Mouse (Mus musculus): Measurements from ENCODE around the gene Ercc1. TPM values are rescaled to one million over a fixed set of nuclear protein-coding genes. Genes with fewer than 3 reads are reported as not detected.
A peak's percentile ranks its signal among the peaks of the same experiment; 100 is the strongest.

Gene Ercc1
- polyA plus RNA-seq, 1 experiment from 2014 or later = 32.8 TPM

DNA sequence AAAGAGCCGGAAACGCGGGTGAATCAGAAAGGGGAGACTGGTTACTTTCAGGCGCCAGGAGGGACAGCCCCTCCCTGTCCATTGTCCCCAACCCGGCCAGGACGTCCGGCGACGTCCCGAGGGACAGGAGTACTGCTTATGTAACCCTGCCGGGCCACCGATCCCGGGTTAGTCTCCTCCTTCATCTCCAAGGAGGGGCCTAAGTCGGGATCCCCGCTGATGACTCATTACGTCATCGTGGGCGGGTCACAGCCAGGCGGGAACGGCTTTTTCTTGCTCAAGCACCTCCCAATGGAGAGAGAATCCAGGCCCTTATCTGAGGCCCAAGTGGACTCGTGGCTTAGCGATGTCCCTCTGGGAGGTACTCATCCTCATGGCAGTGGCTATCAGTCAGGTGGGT lies 17.4 kb upstream of the Ercc1 start:
- H3K4me2 ChIP-seq (replicated peaks; ENCODE audit: low read depth) = peak overlapping the region; percentile 73
- ATAC-seq (ENCODE audit: low FRiP score, low TSS enrichment) (peak; percentile 85), DNase-seq (ENCODE audit: low spot score) (peak; percentile 91)
- no peaks in the 10 kb centered on the region for H3K9me3 ChIP-seq (ENCODE audit: control insufficient read depth, low read length)
- H3K27me3 ChIP-seq (ENCODE audit: control insufficient read depth, insufficient read depth, low read length) = no peaks in the 10 kb centered on the region
- peak overlapping the region; percentile 89 for H3K27ac ChIP-seq (replicated peaks)
- WGBS = under 1% methylated on average over 22 of the region's 22 CpGs
- peaks cover 3% of the 10 kb centered on the region; the same call in 1 of the 2 replicates for H3K4me1 ChIP-seq (replicated peaks; ENCODE audit: control insufficient read depth, insufficient read depth)
- H3K9ac ChIP-seq (ENCODE audit: low read length) = peak overlapping the region; percentile 53
- peak; percentile 14; the same call in 1 of the 2 replicates for TF ChIP-seq CTCF (IDR thresholded peaks at IDR 0.05; ENCODE audit: low read depth)
- TF ChIP-seq EP300 (optimal IDR thresholded peaks at IDR 0.05) = no peak
- no peaks in the 10 kb centered on the region for H3K36me3 ChIP-seq (ENCODE audit: control insufficient read depth, insufficient read depth, low read length)
- peak overlapping the region; percentile 37 for H3K4me3 ChIP-seq (ENCODE audit: low read depth, low read length)

DNA sequence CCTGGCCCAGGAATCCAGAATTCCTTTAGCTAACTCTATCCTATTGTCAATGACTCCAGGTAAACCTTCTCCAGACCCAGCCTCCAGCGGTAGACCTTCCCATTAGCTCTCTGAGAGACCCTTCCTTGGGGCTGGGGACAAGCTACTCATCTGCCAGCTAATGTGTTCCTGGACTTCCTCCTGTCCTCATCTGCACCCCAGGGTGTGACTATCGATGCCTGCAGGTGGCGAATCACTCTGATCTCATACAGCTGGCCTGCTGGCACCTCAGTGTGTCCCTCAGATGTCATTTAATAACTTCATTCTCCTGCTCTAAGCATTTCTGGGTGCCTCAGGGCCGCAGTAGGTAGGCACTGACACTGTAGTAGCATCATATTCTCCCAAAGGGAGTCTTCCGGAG lies 16.8 kb upstream of the Ercc1 start:
- ATAC-seq (ENCODE audit: low FRiP score, low TSS enrichment) = no peak
- Histone ChIP-seq H3K4me2 (replicated peaks; ENCODE audit: low read depth) (peak overlapping the region; percentile 73; the same call in 1 of the 2 replicates), H3K9ac (ENCODE audit: low read length) (no peak overlapping the region)

DNA sequence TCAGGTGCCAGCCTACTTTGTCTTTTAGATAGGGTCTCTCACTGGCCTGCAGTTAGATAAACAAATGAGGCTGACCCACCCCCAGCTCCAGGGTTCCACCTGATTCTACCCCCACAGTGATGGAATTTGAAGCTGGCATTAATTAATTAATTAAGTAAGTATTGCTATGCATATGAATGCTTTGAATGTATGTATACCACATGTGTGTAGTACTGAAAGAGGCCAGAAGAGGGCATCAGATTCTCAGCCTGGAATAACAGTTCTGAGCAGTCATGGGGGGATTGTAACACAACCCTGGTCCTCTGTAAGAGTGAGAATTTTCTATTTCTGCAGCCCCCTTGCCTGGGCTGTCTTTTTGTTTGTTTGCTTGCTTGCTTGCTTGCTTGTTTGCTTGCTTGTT lies 16.2 kb upstream of the Ercc1 start:
- DNase-seq (ENCODE audit: low spot score) (no peak), ATAC-seq (ENCODE audit: low FRiP score, low TSS enrichment) (no peak)
- no peak overlapping the region for H3K27ac ChIP-seq (replicated peaks)
- no peaks in the 10 kb centered on the region for H3K27me3 ChIP-seq (ENCODE audit: control insufficient read depth, insufficient read depth, low read length)
- peaks cover 3% of the 10 kb centered on the region; the same call in 1 of the 2 replicates for H3K4me1 ChIP-seq (replicated peaks; ENCODE audit: control insufficient read depth, insufficient read depth)
- TF ChIP-seq EP300 (optimal IDR thresholded peaks at IDR 0.05) (no peak), CTCF (IDR thresholded peaks at IDR 0.05; ENCODE audit: low read depth) (peak; percentile 59)
- no peak overlapping the region for H3K9ac ChIP-seq (ENCODE audit: low read length)
- H3K4me2 ChIP-seq (replicated peaks; ENCODE audit: low read depth) = no peak overlapping the region
- no peaks in the 10 kb centered on the region for H3K36me3 ChIP-seq (ENCODE audit: control insufficient read depth, insufficient read depth, low read length)
- H3K9me3 ChIP-seq (ENCODE audit: control insufficient read depth, low read length) = no peaks in the 10 kb centered on the region
- H3K4me3 ChIP-seq (ENCODE audit: low read depth, low read length) = no peak overlapping the region

More for the DNA sequence above, 16.8 kb upstream of the Ercc1 start:
- WGBS = 72% methylated on average over 5 of the region's 5 CpGs
- Histone ChIP-seq H3K27ac (replicated peaks) (peak overlapping the region; percentile 37; the same call in 1 of the 2 replicates), H3K4me1 (replicated peaks; ENCODE audit: control insufficient read depth, insufficient read depth) (peaks cover 3% of the 10 kb centered on the region; the same call in 1 of the 2 replicates), H3K27me3 (ENCODE audit: control insufficient read depth, insufficient read depth, low read length) (no peaks in the 10 kb centered on the region), H3K36me3 (ENCODE audit: control insufficient read depth, insufficient read depth, low read length) (no peaks in the 10 kb centered on the region), H3K4me3 (ENCODE audit: low read depth, low read length) (no peak overlapping the region), H3K9me3 (ENCODE audit: control insufficient read depth, low read length) (no peaks in the 10 kb centered on the region)
- no peak for DNase-seq (ENCODE audit: low spot score)
- TF ChIP-seq EP300 (optimal IDR thresholded peaks at IDR 0.05) (no peak), CTCF (IDR thresholded peaks at IDR 0.05; ENCODE audit: low read depth) (no peak)

DNA sequence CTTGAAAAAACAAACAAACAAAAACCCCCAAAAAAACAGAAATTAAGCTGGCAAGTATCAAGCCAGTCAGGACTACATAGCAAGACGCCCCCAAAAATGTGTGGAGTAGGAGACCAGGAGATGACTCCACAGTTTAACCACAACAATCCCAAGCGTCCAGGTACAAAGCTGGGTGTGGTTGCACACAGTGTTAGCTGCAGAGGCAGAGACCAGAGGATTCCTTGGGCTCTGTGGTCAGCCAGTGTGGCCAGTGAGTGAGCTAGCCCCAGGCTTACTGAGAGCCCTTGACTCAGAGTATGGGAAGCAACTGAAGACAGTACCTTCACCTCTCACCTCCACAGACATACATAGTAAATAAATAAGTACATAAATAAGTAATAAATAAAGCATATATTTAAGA lies 12.7 kb upstream of the Ercc1 start:
- Histone ChIP-seq H3K4me1 (replicated peaks; ENCODE audit: control insufficient read depth, insufficient read depth) (no peaks in the 10 kb centered on the region), H3K27ac (replicated peaks) (no peak overlapping the region), H3K9me3 (ENCODE audit: control insufficient read depth, low read length) (no peaks in the 10 kb centered on the region), H3K9ac (ENCODE audit: low read length) (no peak overlapping the region), H3K4me3 (ENCODE audit: low read depth, low read length) (no peak overlapping the region), H3K27me3 (ENCODE audit: control insufficient read depth, insufficient read depth, low read length) (no peaks in the 10 kb centered on the region), H3K4me2 (replicated peaks; ENCODE audit: low read depth) (no peak overlapping the region), H3K36me3 (ENCODE audit: control insufficient read depth, insufficient read depth, low read length) (no peaks in the 10 kb centered on the region)
- WGBS = 71% methylated on average over 2 of the region's 2 CpGs
- TF ChIP-seq EP300 (optimal IDR thresholded peaks at IDR 0.05) (no peak), CTCF (IDR thresholded peaks at IDR 0.05; ENCODE audit: low read depth) (no peak)
- DNase-seq (ENCODE audit: low spot score) (no peak), ATAC-seq (ENCODE audit: low FRiP score, low TSS enrichment) (no peak)

DNA sequence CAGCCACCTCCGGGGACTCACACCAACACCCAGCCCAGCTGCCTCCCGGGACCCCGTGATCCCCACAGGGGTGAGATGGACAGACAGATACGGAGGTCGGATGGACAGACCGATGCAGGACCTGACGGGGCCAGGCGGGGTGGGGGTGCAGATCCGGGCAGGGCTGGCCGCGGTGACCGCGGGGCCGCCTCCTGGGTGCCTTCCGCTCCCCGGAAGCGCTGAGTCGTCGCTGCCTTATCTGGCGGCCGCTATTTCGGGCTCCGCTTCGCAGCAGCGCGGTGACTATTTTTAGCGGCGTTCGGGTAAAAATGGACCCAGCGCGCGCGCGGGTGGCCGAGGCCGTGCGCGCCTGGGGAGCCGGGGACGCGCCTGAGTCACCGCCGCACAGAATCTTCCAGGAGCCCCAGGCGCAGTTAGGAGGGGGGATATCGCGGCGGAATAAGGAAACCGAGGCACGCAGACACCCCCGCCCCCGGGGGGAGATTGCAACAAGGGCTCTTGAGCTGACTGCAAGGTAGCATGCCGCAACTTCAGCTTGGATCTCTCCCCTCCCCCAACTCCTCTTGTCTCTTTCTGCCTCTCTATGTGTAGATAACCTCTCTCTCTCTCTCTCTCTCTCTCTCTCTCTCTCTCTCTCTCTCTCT lies 11.7 kb upstream of the Ercc1 start:
- H3K36me3 ChIP-seq (ENCODE audit: control insufficient read depth, insufficient read depth, low read length) = no peaks in the 10 kb centered on the region
- ATAC-seq (ENCODE audit: low FRiP score, low TSS enrichment) (peak; percentile 62), DNase-seq (ENCODE audit: low spot score) (peak; percentile 76)
- H3K4me3 ChIP-seq (ENCODE audit: low read depth, low read length) = peak overlapping the region; percentile 55
- H3K9ac ChIP-seq (ENCODE audit: low read length) = peak overlapping the region; percentile 74
- no peaks in the 10 kb centered on the region for H3K27me3 ChIP-seq (ENCODE audit: control insufficient read depth, insufficient read depth, low read length)
- no peaks in the 10 kb centered on the region for H3K4me1 ChIP-seq (replicated peaks; ENCODE audit: control insufficient read depth, insufficient read depth)
- under 1% methylated on average over 52 of the region's 52 CpGs for WGBS
- H3K9me3 ChIP-seq (ENCODE audit: control insufficient read depth, low read length) = no peaks in the 10 kb centered on the region
- H3K4me2 ChIP-seq (replicated peaks; ENCODE audit: low read depth) = peak overlapping the region; percentile 77
- TF ChIP-seq CTCF (IDR thresholded peaks at IDR 0.05; ENCODE audit: low read depth) (no peak), EP300 (optimal IDR thresholded peaks at IDR 0.05) (no peak)
- H3K27ac ChIP-seq (replicated peaks) = peak overlapping the region; percentile 67

DNA sequence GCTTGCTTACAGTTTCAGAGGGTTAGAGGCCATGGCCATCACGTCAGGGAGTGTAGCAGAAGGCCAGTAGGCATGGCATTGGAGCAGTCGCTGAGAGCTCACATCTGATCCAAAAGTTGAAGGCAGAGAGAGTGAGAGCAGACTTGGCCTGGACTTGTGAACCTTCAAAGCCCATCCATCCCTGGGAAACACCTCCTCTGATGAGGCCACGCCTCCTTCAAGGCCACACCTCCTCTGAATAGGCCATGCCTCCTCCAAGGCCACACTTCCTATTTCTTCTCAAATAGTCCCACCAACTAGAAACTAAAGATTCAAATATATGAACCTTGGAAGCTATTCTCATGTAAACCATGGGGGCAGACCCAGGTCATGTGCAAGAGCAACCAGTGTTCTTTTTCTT lies 9.0 kb upstream of the Ercc1 start:
- H3K4me1 ChIP-seq (replicated peaks; ENCODE audit: control insufficient read depth, insufficient read depth) = no peaks in the 10 kb centered on the region
- H3K9me3 ChIP-seq (ENCODE audit: control insufficient read depth, low read length) = no peaks in the 10 kb centered on the region
- H3K27me3 ChIP-seq (ENCODE audit: control insufficient read depth, insufficient read depth, low read length) = no peaks in the 10 kb centered on the region
- no peak overlapping the region for H3K9ac ChIP-seq (ENCODE audit: low read length)
- H3K36me3 ChIP-seq (ENCODE audit: control insufficient read depth, insufficient read depth, low read length) = no peaks in the 10 kb centered on the region
- 44% methylated on average over 3 of the region's 3 CpGs for WGBS
- no peak overlapping the region for H3K27ac ChIP-seq (replicated peaks)
- no peak overlapping the region for H3K4me3 ChIP-seq (ENCODE audit: low read depth, low read length)
- no peak overlapping the region for H3K4me2 ChIP-seq (replicated peaks; ENCODE audit: low read depth)
- no peak for TF ChIP-seq EP300 (optimal IDR thresholded peaks at IDR 0.05)
- TF ChIP-seq CTCF (IDR thresholded peaks at IDR 0.05; ENCODE audit: low read depth) = no peak
- DNase-seq (ENCODE audit: low spot score) = no peak
- ATAC-seq (ENCODE audit: low FRiP score, low TSS enrichment) = no peak

All from stomach, postnatal 0 days (tissue).